Mouse (Mus musculus) hindbrain, embryonic 10.5 days (tissue): ENCODE results near the gene Nubp1. TPM values are rescaled to one million over a fixed set of nuclear protein-coding genes. Genes with fewer than 3 reads are reported as not detected.

ENCODE experiments used
- DNase-seq: peaks from one replicate; pipeline ENCODE4 v3.0.0-alpha.2; 2017; ENCODE audit warnings: low spot score
- H3K27ac ChIP-seq: fragments of 300-500 bp; sonication (generic); 2 replicates; pipeline ENCODE4 v1.5.1; 2016; ENCODE audit warnings: mild to moderate bottlenecking, moderate library complexity
- H3K27me3 ChIP-seq: fragments of 300-500 bp; sonication (generic); 2 replicates; pipeline ENCODE4 v1.6.1; 2016; ENCODE audit warnings: mild to moderate bottlenecking; ENCODE audit not compliant: poor library complexity, insufficient read depth, severe bottlenecking
- H3K36me3 ChIP-seq: fragments of 300-500 bp; sonication (generic); 2 replicates; pipeline ENCODE4 v1.6.1; 2016; ENCODE audit warnings: mild to moderate bottlenecking, moderate library complexity
- H3K4me1 ChIP-seq: fragments of 300-500 bp; sonication (generic); replicated peaks from 2 replicates; pipeline ENCODE4 v1.6.1; 2016; ENCODE audit warnings: mild to moderate bottlenecking
- H3K4me3 ChIP-seq: fragments of 300-500 bp; sonication (generic); 2 replicates; pipeline ENCODE4 v1.5.1; 2016; ENCODE audit warnings: mild to moderate bottlenecking, moderate library complexity
- H3K9me3 ChIP-seq: fragments of 300-500 bp; sonication (generic); 2 replicates; pipeline ENCODE4 v1.6.1; 2016; ENCODE audit warnings: mild to moderate bottlenecking, moderate library complexity
- WGBS: fragments of 180-500 bp; shearing (Covaris S2); methylation state at CpG from one replicate; pipeline ENCODE4 v1.1.7; 2016; 5-methylcytosine and 5-hydroxymethylcytosine counted together
- polyA plus RNA-seq: library from polyadenylated mRNA; unstranded; fragments of >200 nt; fragmentation: Nextera tagmentation; extraction: Ambion mirVana; gene quantifications from 2 replicates; pipeline ENCODE4 v1.2.1, GENCODE M21; 2016

Nubp1 gene
- polyA plus RNA-seq, 1 experiment from 2014 or later = 73.5 TPM

DNA sequence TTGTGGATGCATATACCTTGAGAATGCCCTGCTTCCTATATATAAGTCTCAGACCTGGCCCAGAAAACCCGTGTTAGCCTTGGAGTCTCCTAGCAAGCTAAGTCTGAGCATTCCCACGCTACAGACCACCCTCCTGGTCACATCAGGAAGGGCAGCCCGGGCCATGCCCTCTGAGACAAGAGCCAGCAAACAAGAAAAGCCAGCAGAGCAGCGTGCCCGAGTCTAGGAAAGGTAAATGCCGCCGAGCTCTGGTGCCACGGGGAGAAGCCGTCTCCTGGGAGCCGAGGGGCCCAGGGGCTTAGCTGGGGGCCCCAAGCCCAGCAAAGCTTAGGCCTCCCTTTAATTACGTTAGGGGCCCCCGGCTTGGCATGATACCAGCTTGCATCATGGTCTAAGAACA lies 26.5 kb upstream of the Nubp1 start:
- no peak for DNase-seq
- Histone ChIP-seq H3K4me3 (no peak overlapping the region), H3K27ac (no peak overlapping the region), H3K9me3 (no peaks in the 10 kb centered on the region), H3K27me3 (peaks cover 3% of the 10 kb centered on the region), H3K36me3 (no peaks in the 10 kb centered on the region), H3K4me1 (peaks cover 7% of the 10 kb centered on the region; the same call in 1 of the 2 replicates)
- whole genome bisulfite sequencing = 86% methylated on average over 12 of the region's 12 CpGs

DNA sequence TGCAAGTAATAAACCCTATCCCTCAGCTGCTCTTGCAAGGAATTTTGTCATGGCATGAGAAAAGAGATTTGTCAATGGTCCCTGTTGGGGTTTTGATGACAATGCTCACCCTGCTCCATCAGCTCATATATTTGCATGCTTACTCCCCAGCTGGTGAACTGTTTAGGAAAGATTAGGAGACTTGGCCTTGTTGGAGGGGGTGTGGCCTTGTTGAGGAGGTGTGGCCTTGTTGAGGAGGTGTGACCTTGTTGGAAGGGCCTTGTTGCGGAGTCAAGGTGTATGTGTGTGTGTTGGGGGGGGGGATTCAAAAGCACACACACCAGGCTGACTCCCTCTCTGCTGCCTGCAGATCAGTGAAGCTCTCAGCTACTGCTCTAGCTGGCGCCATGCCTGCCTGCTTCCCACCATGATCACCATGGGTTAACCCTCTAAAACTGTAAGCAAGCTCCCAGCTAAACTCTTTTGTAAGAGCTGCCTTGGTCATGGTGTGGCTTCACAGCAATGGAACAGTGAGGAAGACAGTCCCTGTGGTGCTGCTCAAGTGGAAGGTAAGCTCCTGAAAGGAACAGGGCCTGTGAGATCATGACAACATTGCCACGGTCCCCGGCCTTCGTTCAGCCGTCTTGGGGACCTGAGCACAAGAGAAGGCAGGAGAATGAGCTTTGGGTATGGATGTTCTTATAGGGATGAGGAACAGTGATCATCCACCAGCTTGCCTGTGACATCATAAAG lies 22.9 kb upstream of the Nubp1 start:
- H3K9me3 ChIP-seq = no peaks in the 10 kb centered on the region
- H3K4me3 ChIP-seq = no peak overlapping the region
- H3K27ac ChIP-seq = no peak overlapping the region
- 89% methylated on average over 6 of the region's 6 CpGs for WGBS
- no peak for DNase-seq
- peaks cover 4% of the 10 kb centered on the region for H3K27me3 ChIP-seq
- peaks cover 7% of the 10 kb centered on the region; the same call in 1 of the 2 replicates for H3K4me1 ChIP-seq
- H3K36me3 ChIP-seq = no peaks in the 10 kb centered on the region

DNA sequence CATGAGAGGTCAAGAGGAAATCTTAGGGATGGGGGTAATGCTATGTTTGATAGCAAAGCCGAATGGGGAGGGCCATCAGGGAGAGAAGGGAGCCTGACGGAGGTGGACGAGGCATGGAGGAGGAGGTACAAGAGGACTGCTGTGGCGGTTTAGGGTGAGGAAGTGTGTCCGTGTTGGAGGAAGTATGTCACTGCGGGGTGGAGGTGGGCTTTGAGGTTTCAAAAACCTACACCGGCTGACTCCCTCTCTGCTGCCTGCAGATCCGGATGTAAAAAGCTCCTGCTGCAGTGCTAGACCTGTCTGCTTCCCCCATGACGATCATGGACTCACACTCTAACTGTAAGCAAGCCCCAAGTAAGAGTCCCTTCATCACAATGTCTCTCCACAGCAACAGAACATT lies 19.2 kb upstream of the Nubp1 start:
- Histone ChIP-seq H3K4me1 (peaks cover 8% of the 10 kb centered on the region), H3K27ac (no peak overlapping the region), H3K4me3 (no peak overlapping the region), H3K9me3 (no peaks in the 10 kb centered on the region), H3K36me3 (no peaks in the 10 kb centered on the region), H3K27me3 (peaks cover 19% of the 10 kb centered on the region)
- no peak for DNase-seq
- 79% methylated on average over 9 of the region's 9 CpGs for WGBS

DNA sequence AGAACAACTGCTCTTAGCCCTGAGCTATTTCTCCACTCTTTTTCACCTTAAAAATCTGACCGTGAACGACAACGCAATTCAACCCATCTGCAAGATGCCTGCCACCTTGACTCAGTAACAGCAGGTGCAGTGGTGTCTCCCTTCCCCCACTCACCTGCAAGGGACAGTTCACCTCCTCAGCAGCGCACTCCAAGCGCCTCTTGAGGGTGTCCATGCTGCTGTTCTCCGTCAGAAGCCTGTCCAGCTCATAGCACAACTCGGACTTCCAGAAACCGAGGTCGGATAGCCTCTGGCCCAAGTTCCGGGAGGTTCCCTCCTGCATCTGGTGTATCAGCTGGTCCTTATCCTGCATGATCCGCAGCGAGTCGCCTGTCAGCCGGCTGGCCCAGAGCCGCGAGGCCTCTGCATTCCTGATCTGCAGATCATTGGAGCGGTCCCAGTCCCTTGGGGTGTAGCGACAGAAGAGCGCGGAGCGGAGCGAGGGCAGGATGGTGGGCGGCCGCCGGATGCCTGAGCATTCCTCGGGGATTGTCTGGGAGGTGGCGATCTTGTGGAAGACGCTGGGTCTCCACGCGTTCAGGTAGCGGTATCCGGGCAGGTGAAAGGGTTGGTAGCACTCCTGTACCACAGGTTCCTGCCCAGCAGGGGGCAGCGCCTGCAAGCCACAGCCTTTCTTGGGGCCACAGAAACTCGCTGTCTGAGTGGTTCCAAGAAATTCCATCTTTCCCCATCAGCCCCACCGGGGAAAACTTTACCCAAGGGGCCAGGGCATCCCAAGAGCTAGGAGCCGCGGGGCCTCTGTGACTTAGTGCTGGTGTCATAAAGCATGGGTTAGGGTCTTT lies 16.8 kb upstream of the Nubp1 start, which contains the start of gene Tekt5:
Tekt5 (minus strand) TSS at position 792 of the 842 bp plus-strand sequence.
- Histone ChIP-seq H3K27me3 (peaks cover 19% of the 10 kb centered on the region), H3K36me3 (no peaks in the 10 kb centered on the region), H3K4me3 (peak within 1 kb of the TSS; percentile 43), H3K27ac (no peak within 1 kb of the TSS), H3K9me3 (no peaks in the 10 kb centered on the region), H3K4me1 (peaks cover 8% of the 10 kb centered on the region)
- DNase-seq = peak; percentile 46
- WGBS = 8% methylated on average over 37 of the region's 37 CpGs

DNA sequence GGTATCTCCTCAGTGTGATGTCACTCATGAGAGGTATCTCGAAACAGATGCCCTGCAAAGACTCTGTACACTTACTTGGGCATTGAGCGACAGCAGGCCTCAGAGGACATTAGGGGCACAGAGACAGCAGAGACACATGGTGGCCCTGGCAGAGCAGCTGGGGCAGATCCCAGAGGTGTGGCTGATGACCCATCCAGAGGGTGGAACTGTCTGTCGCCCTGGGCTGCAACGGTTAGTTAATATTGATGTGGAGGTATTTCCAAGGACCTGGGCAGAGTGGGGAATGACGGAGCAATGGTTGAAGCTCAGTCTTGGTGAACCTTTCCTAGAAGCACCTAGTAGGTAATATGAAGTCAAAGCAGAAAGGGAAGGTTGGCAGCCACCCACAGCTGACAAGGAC lies 13.0 kb upstream of the Nubp1 start:
- H3K27me3 ChIP-seq = peaks cover 18% of the 10 kb centered on the region
- DNase-seq = no peak
- peaks cover 8% of the 10 kb centered on the region for H3K4me1 ChIP-seq
- WGBS = 76% methylated on average over 5 of the region's 5 CpGs
- no peaks in the 10 kb centered on the region for H3K9me3 ChIP-seq
- no peak overlapping the region for H3K4me3 ChIP-seq
- no peaks in the 10 kb centered on the region for H3K36me3 ChIP-seq
- H3K27ac ChIP-seq = no peak overlapping the region

DNA sequence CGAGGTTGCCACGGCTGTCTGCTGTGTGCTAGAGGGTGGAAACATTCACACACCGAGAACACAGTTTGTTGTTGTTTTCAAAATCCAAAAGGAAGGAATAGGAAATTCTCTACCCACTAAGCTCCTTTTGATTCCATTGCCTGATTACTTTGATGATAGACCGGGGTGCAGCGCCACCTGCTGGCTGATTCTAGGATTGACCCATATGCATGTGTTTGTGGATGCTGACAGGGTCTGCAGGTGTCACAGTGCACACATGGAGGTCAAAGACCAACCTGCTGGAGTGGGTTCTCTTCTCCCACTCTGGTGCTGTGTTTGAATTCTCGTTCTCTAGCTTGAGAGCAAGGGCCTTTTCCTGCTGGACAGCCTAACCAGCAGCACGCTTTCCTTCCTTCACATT lies 12.6 kb upstream of the Nubp1 start:
- no peak overlapping the region for H3K27ac ChIP-seq
- 33% methylated on average over 7 of the region's 7 CpGs for WGBS
- no peak overlapping the region for H3K4me3 ChIP-seq
- peaks cover 14% of the 10 kb centered on the region for H3K27me3 ChIP-seq
- H3K9me3 ChIP-seq = no peaks in the 10 kb centered on the region
- H3K36me3 ChIP-seq = no peaks in the 10 kb centered on the region
- H3K4me1 ChIP-seq = peaks cover 8% of the 10 kb centered on the region
- peak; percentile 86 for DNase-seq

DNA sequence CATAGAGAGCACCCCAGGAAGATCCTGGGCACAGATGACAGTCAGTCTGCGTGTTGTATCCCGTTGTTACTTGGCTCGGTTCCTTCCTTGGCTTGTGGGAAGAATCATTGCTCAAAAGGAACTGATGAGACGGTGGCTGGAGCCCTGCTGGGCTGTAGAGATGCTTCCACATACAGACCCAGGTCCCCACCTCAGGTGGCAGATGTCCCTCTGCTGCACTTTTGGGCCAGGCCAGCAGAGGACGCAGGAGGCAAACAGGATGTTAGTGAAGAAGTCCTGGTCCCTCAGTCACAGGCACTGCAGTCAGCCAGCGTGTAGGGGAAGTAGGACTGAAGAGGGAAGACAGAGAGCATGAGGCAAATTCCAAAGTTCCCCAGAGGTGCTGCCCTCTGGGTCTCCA lies 4.2 kb downstream of the Nubp1 start:
- Histone ChIP-seq H3K4me3 (no peak overlapping the region), H3K27ac (no peak overlapping the region), H3K4me1 (peaks cover 17% of the 10 kb centered on the region), H3K36me3 (peaks cover 79% of the 10 kb centered on the region), H3K27me3 (no peaks in the 10 kb centered on the region), H3K9me3 (peaks cover 5% of the 10 kb centered on the region; the same call in 1 of the 2 replicates)
- 77% methylated on average over 6 of the region's 6 CpGs for WGBS
- no peak for DNase-seq

DNA sequence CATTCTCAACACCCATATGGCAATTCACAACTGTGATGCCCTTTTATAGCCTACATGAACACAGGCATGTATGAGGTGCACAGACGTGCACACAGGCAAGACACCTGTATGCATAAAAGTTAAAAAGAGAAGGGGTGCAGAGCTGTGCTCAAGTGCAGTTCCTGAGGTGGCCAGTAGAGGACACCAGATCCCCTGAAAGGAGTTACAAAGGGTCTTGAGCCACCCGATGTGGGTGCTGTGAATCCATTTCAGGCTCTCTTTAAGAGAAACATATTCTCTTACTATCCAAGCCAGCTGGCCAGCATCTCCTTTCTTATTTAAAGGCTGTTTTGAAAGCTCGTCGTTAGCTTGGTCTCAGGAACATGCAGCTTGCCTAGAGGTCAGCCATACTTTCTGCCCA lies 5.1 kb downstream of the Nubp1 start:
- Histone ChIP-seq H3K27me3 (no peaks in the 10 kb centered on the region), H3K36me3 (peaks cover 88% of the 10 kb centered on the region), H3K4me1 (peaks cover 11% of the 10 kb centered on the region), H3K27ac (no peak overlapping the region), H3K4me3 (no peak overlapping the region), H3K9me3 (peaks cover 5% of the 10 kb centered on the region; the same call in 1 of the 2 replicates)
- DNase-seq = no peak
- WGBS = 89% methylated on average over 4 of the region's 4 CpGs

DNA sequence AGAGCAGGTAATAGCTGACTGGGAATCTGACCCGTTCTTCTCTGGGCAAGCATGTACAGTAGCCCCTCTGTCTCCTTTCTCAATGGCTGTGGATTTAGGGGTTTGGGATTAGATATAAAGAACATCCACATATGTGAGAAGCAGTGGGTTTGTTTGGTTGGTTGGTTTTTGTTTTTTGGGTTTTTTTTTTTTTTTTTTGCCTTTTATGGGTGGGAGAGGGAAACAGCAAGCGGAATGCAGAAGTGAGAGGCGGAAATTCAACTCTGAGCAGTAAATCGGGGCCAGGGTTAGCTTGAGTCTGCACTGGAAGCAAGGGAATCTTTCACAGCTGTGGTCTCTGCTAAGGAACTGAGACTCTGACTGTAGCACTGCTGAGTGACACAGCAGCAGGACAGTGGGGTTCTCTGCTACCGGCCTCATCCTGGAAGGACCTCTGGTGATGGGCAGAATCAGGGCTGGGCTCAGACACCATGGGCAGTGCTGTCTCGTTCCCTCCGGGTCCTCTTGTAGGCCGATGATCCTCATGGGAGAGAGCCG lies 6.0 kb downstream of the Nubp1 start:
- no peak overlapping the region for H3K4me3 ChIP-seq
- H3K27ac ChIP-seq = no peak overlapping the region
- 97% methylated on average over 9 of the region's 9 CpGs for WGBS
- H3K9me3 ChIP-seq = peaks cover 5% of the 10 kb centered on the region; the same call in 1 of the 2 replicates
- peaks cover 4% of the 10 kb centered on the region for H3K4me1 ChIP-seq
- no peaks in the 10 kb centered on the region for H3K27me3 ChIP-seq
- H3K36me3 ChIP-seq = peaks cover 98% of the 10 kb centered on the region
- no peak for DNase-seq

DNA sequence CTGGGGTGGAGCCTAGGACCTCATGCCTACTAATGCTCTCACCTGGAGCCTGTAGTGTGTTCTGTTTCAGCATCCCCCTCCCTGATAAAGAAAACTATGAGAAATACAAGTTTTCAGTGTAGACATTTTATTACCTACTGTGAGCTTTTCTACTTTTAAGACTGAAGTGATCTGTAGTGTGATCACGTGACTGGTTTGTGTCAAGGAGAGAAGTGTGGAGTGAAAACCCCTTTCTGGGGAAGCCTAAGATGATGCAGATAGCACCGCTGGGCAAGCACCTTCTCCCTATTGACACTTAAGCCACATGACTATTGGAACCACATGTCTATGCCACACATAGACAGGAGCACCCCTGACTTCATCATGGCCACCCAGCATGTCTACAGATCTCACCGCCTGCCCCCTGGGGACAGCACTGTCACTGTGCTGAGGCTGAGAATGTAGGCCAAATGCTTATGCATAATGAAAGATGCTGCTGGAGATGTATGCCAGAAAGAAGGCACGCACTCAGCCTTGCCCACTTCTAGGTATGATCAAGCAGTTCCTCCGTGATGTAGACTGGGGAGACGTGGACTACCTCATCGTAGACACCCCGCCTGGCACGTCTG lies 8.8 kb downstream of the Nubp1 start:
- H3K27ac ChIP-seq = no peak overlapping the region
- H3K9me3 ChIP-seq = peaks cover 5% of the 10 kb centered on the region; the same call in 1 of the 2 replicates
- no peaks in the 10 kb centered on the region for H3K4me1 ChIP-seq
- H3K4me3 ChIP-seq = no peak overlapping the region
- H3K36me3 ChIP-seq = peaks cover 100% of the 10 kb centered on the region
- WGBS = 93% methylated on average over 9 of the region's 9 CpGs
- no peaks in the 10 kb centered on the region for H3K27me3 ChIP-seq
- DNase-seq = no peak

DNA sequence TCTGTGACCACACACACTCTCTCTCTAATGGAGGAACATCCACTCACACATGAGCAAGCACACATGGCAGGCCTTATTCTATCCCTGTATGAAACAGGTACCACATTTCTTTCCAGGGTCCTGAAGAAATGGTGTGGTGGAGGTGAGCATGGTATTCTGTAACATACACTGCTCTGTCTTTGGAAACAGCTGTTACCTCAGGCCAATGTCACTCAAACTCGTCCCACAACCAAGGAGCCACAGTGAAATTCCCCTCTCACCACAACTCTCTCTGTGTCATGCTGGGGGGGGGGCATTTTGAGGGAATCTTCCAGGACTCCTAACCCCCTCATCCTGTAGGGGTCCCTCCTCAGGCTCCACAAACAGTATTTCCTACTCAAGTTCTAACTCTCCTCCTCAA lies 20.2 kb downstream of the Nubp1 start:
- Histone ChIP-seq H3K27ac (no peak overlapping the region), H3K9me3 (no peaks in the 10 kb centered on the region), H3K36me3 (peaks cover 17% of the 10 kb centered on the region), H3K4me3 (no peak overlapping the region), H3K4me1 (no peaks in the 10 kb centered on the region), H3K27me3 (no peaks in the 10 kb centered on the region)
- 70% methylated on average over 1 of the region's 1 CpGs for WGBS
- no peak for DNase-seq

DNA sequence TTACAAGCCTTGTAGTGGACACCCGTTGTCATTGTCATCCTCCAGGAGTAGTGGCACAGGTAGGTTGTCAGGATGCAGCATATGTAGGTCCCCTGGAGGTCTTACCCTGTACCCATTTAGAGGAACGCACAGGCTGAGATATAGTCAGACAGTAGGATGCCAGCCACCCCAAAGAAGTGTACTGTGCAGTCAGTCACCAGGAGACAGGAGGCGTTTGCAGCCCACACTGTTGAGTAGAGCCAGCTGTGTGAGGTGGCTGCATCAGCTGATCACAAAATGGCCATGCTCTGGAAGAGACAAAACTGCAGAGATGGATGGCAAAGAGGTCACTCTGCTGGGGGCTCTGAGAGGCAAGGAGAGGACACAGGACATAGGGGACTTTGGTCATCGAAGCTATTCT lies 20.6 kb downstream of the Nubp1 start:
- 83% methylated on average over 4 of the region's 4 CpGs for WGBS
- Histone ChIP-seq H3K4me3 (no peak overlapping the region), H3K27me3 (no peaks in the 10 kb centered on the region), H3K4me1 (no peaks in the 10 kb centered on the region), H3K9me3 (no peaks in the 10 kb centered on the region), H3K36me3 (peaks cover 12% of the 10 kb centered on the region), H3K27ac (no peak overlapping the region)
- DNase-seq = no peak
